Mouse (Mus musculus) midbrain, embryonic 16.5 days (tissue): ENCODE data around the gene Slco2b1. TPM values are rescaled to one million over a fixed set of nuclear protein-coding genes. Genes with fewer than 3 reads are reported as not detected.

Experiments
- ATAC-seq: fragments of 200-750 bp; cut with Nextera tagmentation; 2 replicates; pipeline ENCODE4 v1.8.0; 2017; ENCODE audit warnings: moderate TSS enrichment
- H3K27ac ChIP-seq: fragments of 300-500 bp; sonication (generic); 2 replicates; pipeline ENCODE4 v1.5.1; 2014; ENCODE audit warnings: mild to moderate bottlenecking, low read length, mixed read lengths
- H3K27me3 ChIP-seq: fragments of 300-500 bp; sonication (generic); 2 replicates; pipeline ENCODE4 v1.6.1; 2014; ENCODE audit warnings: low read depth, low read length, mixed read lengths; ENCODE audit not compliant: control insufficient read depth, insufficient read depth
- H3K36me3 ChIP-seq: fragments of 300-500 bp; sonication (generic); 2 replicates; pipeline ENCODE4 v1.6.1; 2014; ENCODE audit warnings: mild to moderate bottlenecking, low read length, moderate library complexity, mixed read lengths; ENCODE audit not compliant: control insufficient read depth, insufficient read depth
- H3K4me1 ChIP-seq: fragments of 300-500 bp; sonication (generic); 2 replicates; pipeline ENCODE4 v1.6.1; 2014; ENCODE audit warnings: mild to moderate bottlenecking, low read length, mixed read lengths; ENCODE audit not compliant: control insufficient read depth, insufficient read depth
- H3K4me2 ChIP-seq: fragments of 300-500 bp; sonication (generic); 2 replicates; pipeline ENCODE4 v1.6.1; 2014; ENCODE audit warnings: mild to moderate bottlenecking, low read length, mixed read lengths
- H3K4me3 ChIP-seq: fragments of 300-500 bp; sonication (generic); 2 replicates; pipeline ENCODE4 v1.5.1; 2014; ENCODE audit warnings: low read depth, mild to moderate bottlenecking, low read length, moderate library complexity, mixed read lengths
- H3K9ac ChIP-seq: fragments of 300-500 bp; sonication (generic); 2 replicates; pipeline ENCODE4 v1.6.1; 2014; ENCODE audit warnings: low read depth, low read length, mixed read lengths
- H3K9me3 ChIP-seq: fragments of 300-500 bp; sonication (generic); replicated peaks from 2 replicates; pipeline ENCODE4 v1.6.1; 2014; ENCODE audit warnings: mild to moderate bottlenecking, low read length, mixed read lengths; ENCODE audit not compliant: control insufficient read depth, poor library complexity, severe bottlenecking
- WGBS: fragments of 180-500 bp; shearing (Covaris S2); extraction: QIAGEN DNeasy Blood & Tissue Kit; methylation state at CpG from one replicate; pipeline ENCODE4 v1.1.7; 2014; 5-methylcytosine and 5-hydroxymethylcytosine counted together
- polyA plus RNA-seq: library from polyadenylated mRNA; unstranded; fragments of >200 nt; fragmentation: Nextera tagmentation; extraction: Ambion mirVana; gene quantifications from 2 replicates; pipeline ENCODE4 v1.2.1, GENCODE M21; 2015

The Slco2b1 gene
- polyA plus RNA-seq, 1 experiment from 2014 or later = 6.5 TPM

DNA sequence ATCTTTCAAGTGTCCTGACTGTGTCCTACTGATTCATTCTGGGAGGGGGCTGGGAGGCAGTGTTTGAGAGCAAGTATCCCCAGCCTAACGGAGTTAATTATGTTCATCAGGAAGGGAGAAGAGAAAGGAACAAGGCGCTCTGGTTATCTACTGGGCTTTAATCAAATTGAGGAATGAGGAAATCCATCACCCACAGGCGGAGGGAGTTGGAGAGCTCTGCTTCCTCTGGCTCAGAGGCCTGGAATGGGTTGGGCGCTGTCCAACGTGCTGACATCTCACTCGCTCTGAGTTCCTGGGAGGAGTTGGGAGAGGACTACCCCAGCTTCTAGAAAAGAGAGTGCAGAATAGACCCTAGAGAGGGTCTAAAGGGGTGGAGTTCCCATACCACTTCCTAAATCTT is 62.5 kb downstream of the Slco2b1 start:
- H3K9me3 ChIP-seq = no peaks in the 10 kb centered on the region
- H3K9ac ChIP-seq = no peak overlapping the region
- no peaks in the 10 kb centered on the region for H3K36me3 ChIP-seq
- H3K4me3 ChIP-seq = no peak overlapping the region
- no peak for ATAC-seq
- H3K27ac ChIP-seq = no peak overlapping the region
- peaks cover 7% of the 10 kb centered on the region for H3K4me1 ChIP-seq
- no peak overlapping the region for H3K4me2 ChIP-seq
- WGBS = 6% methylated on average over 6 of the region's 6 CpGs
- no peaks in the 10 kb centered on the region for H3K27me3 ChIP-seq

GRCm38 (mm10) chr7:99644701-99645100 is 66.4 kb downstream of the Slco2b1 start:
- ATAC-seq = no peak
- no peaks in the 10 kb centered on the region for H3K36me3 ChIP-seq
- 69% methylated on average over 7 of the region's 7 CpGs for WGBS
- no peaks in the 10 kb centered on the region for H3K27me3 ChIP-seq
- H3K4me2 ChIP-seq = no peak overlapping the region
- H3K4me3 ChIP-seq = no peak overlapping the region
- no peak overlapping the region for H3K27ac ChIP-seq
- no peak overlapping the region for H3K9ac ChIP-seq
- peaks cover 2% of the 10 kb centered on the region; the same call in 1 of the 2 replicates for H3K4me1 ChIP-seq
- no peaks in the 10 kb centered on the region for H3K9me3 ChIP-seq

DNA sequence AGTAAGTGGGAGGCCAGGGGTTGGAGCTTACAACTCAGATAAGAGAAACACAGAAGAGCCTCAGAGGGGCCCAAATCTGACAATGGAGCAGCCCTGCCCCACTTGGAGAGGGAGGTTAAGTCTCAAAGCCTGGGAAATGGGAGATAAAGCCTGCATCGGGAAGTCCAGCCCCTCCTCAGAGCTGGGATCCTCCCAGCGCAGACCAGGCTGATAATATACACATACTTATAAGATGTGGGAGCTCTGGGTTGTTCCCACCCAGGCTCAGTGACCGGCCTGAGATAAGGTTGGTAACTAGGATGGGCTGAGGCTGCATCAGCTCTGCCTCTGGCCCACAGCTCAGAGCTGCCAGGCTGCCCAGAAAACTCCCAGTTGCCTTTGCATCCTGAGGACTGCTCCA is 69.1 kb downstream of the Slco2b1 start:
- Histone ChIP-seq H3K4me2 (no peak overlapping the region), H3K4me3 (no peak overlapping the region), H3K27ac (no peak overlapping the region), H3K9me3 (no peaks in the 10 kb centered on the region), H3K36me3 (no peaks in the 10 kb centered on the region), H3K4me1 (no peaks in the 10 kb centered on the region), H3K27me3 (no peaks in the 10 kb centered on the region), H3K9ac (no peak overlapping the region; the same call in 1 of the 2 replicates)
- 42% methylated on average over 3 of the region's 3 CpGs for WGBS
- no peak for ATAC-seq

DNA sequence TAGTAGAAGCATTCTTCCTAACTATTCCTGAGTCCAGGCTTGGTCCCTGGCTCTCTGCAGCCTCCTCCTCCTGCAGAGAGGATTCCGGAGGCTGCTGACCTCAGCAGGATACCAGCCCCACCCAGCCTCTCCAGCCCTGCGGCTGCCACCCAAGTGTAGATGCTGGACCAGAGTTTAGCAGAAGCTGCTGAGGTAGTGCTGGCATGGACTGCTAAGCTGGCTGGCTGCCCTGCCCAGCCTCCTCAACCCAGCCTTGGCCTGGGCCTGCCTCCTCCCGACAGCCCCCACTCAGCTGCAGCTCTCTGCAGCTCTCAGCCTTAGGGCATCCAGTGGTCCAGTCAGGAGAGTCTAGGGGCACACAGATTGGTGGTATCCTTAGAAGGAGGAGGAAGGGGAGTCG is 69.9 kb downstream of the Slco2b1 start:
- H3K9me3 ChIP-seq = no peaks in the 10 kb centered on the region
- ATAC-seq = no peak
- H3K4me2 ChIP-seq = no peak overlapping the region
- H3K4me3 ChIP-seq = no peak overlapping the region
- no peaks in the 10 kb centered on the region for H3K36me3 ChIP-seq
- no peak overlapping the region for H3K27ac ChIP-seq
- WGBS = 45% methylated on average over 4 of the region's 4 CpGs
- no peaks in the 10 kb centered on the region for H3K27me3 ChIP-seq
- H3K9ac ChIP-seq = no peak overlapping the region
- no peaks in the 10 kb centered on the region for H3K4me1 ChIP-seq

DNA sequence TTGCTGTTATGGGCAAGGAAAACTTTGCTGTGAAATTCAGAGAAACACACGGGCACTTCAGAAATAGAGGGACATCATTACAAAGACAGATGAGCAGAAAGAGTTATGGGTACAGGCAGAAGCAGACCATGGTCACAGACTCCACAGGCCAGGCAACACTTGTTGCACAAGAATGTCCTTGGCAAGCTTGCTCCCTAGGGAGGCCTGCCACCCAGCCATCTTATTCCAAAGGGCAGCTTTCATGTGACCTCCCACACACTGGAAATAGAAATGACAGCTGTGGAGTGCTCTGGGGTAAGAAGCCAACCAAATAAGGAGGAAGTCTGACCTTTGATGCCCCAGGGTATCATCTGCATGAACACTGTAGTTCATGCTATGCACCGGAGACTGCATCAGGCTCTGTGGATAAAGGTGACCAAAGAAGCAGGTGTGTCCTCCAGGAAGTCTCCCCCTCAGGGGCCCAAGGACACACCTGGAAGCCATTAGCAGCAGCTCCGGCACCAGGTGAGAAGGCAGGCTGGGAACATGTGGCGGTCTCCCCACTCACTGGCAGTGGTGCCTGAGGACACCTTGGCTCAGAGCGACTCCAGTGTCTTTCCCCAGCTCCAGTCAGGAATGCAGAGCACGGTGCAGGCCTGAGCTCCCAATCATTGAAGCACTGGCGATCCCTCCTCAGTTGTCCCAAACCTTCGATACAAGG is 77.0 kb downstream of the Slco2b1 start:
- Histone ChIP-seq H3K36me3 (no peaks in the 10 kb centered on the region), H3K27ac (no peak overlapping the region), H3K4me1 (no peaks in the 10 kb centered on the region), H3K9ac (no peak overlapping the region), H3K27me3 (peaks cover 2% of the 10 kb centered on the region; the same call in 1 of the 2 replicates), H3K9me3 (no peaks in the 10 kb centered on the region), H3K4me3 (no peak overlapping the region), H3K4me2 (no peak overlapping the region)
- 85% methylated on average over 8 of the region's 8 CpGs for WGBS
- ATAC-seq = no peak

- H3K4me2 ChIP-seq = no peak overlapping the region
- WGBS = 11% methylated on average over 6 of the region's 6 CpGs
- ATAC-seq = no peak
Measured at GRCm38 (mm10) chr7:99632286-99632685, 78.9 kb downstream of the Slco2b1 start.

DNA sequence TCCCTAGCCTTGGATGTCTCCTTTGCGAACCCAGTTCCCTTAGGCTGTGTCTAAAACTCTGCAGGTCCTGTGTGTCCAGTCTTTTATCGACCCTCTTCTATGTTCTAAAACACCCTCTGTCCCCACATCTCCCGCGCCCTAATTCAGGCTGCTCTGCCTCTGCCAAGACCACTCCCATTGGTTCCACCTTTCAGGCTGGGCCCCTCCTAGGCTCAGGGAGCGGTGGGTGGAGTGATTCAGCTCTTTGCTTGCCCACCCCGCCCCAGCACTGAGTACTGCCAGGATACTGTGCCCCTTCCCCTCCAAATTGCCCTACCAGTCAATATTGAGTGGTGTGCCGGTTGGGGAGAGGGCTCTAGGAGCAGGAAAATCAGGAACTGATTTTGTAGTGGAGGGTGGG is 83.8 kb downstream of the Slco2b1 start:
- peaks cover 34% of the 10 kb centered on the region for H3K27me3 ChIP-seq

More at GRCm38 (mm10) chr7:99632286-99632685, 78.9 kb downstream of the Slco2b1 start:
- no peak overlapping the region for H3K9ac ChIP-seq
- no peaks in the 10 kb centered on the region for H3K4me1 ChIP-seq
- H3K9me3 ChIP-seq = no peaks in the 10 kb centered on the region
- H3K36me3 ChIP-seq = no peaks in the 10 kb centered on the region
- H3K4me3 ChIP-seq = no peak overlapping the region
- H3K27me3 ChIP-seq = peaks cover 12% of the 10 kb centered on the region
- H3K27ac ChIP-seq = no peak overlapping the region

DNA sequence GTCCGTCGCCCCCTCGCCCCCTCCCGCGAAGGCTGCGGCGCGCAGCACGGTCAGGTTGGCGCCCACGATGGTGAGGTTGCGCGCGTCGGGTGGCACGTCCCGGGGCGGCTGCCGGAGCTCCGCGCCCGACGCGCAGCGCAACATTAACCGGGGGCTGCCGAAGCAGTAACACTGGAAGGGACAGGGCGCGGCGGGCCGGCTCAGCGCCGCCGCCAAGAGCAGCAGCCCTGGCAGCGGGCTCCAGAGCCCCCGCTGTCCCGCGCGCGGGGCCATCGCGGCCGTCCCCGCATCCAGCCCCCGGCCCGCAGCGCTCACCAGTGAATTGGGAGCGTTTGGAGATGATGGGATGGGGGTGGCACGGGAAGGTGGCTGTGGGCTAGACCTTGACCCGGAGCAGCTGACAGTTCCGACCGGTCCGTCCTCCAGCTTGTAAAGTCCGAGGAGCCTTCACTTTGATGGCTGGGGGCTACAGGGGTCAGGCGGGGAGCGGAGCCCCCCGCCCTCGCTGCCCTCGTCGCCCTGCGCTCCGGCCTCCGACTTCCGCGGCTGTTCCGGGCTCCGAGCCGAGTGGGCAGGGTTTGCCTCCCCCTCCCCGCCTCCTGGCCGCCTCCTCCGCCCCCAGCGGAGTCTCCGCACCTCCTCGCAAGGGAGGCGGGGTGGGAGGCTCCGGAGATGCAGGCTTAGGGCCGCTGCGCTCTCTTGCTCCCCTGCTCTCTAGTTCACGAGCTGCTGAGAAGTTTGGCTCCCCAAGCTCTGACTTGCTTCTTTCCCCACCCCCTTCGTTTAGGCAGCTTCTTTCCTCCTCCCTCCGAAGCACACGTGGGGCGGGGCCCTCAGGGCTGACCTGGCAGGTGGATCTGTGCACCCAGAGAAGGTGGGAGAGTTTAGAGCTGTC is 84.5 kb downstream of the Slco2b1 start, which contains the start of gene Tpbgl:
Gene Tpbgl, minus strand, starts transcription at position 728 of the 895 bp plus-strand sequence.
- Histone ChIP-seq H3K36me3 (no peaks in the 10 kb centered on the region), H3K27me3 (peaks cover 37% of the 10 kb centered on the region), H3K9me3 (no peaks in the 10 kb centered on the region), H3K4me3 (peak within 1 kb of the TSS; percentile 60), H3K4me1 (peaks cover 4% of the 10 kb centered on the region), H3K4me2 (peak within 1 kb of the TSS; percentile 78), H3K9ac (peak within 1 kb of the TSS; percentile 75), H3K27ac (peak within 1 kb of the TSS; percentile 24; the same call in 1 of the 2 replicates)
- WGBS = under 1% methylated on average over 77 of the region's 83 CpGs
- peak; percentile 9 for ATAC-seq

More for the DNA sequence above, 83.8 kb downstream of the Slco2b1 start:
- H3K36me3 ChIP-seq = no peaks in the 10 kb centered on the region
- 8% methylated on average over 7 of the region's 7 CpGs for WGBS
- no peak overlapping the region for H3K4me3 ChIP-seq
- H3K4me2 ChIP-seq = peak overlapping the region; percentile 78; the same call in 1 of the 2 replicates
- H3K27ac ChIP-seq = no peak overlapping the region
- no peak for ATAC-seq
- H3K9me3 ChIP-seq = no peaks in the 10 kb centered on the region
- H3K4me1 ChIP-seq = peaks cover 4% of the 10 kb centered on the region
- H3K9ac ChIP-seq = no peak overlapping the region
